Mouse (Mus musculus): Measurements from ENCODE around the gene Arap1. TPM values are rescaled to one million over a fixed set of nuclear protein-coding genes. Genes with fewer than 3 reads are reported as not detected.

Arap1 gene
- total RNA-seq (2021) = 10 to 100 TPM; 21.3 to 23.7 TPM
- long read RNA-seq, experiment 1, partial matches to known transcripts = 2 of 6 reads
- long read RNA-seq, experiment 1, other reads (novel, unspliced or antisense) = 1 of 6 reads
- long read RNA-seq, experiment 2, full-length matches to known transcripts = 3 of 11 reads
- long read RNA-seq, experiment 2, partial matches to known transcripts = 2 of 11 reads
- long read RNA-seq, experiment 2, other reads (novel, unspliced or antisense) = 6 of 11 reads

GRCm38 (mm10) chr7:101347767-101348270 is at the start of gene Arap1:
TSS of gene Arap1 (plus strand) at chr7:101348067.
- DNase-seq = peak; percentile 65

- no peak for DNase-seq
Measured at GRCm38 (mm10) chr7:101298375-101298774, 49.5 kb upstream of the Arap1 start.

DNA sequence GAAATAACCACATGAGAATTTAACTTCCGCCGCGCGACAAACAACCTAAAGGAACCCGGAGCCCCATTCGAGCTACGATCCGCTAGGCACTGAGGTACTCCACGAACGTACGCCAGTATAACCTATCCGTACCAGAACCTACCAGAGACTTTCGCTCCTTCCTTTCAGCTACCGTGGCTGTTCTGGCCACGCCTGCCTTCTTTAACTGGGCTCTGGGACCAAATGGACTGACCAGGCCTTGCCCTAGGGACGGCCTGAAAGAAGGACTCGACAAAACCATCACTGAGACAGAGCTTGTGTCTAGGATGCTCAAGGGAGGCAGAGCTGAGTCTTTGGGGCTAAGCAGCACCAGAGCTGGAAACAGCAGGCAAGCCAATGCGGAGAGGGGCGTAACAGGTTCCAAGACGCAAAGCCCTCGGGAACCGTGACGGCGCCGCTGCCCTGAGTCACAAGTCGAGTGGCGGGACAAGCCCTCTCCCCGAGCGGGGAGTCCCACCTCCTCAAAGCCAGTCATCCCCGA is 46.4 kb upstream of the Arap1 start:
- no peak for DNase-seq

GRCm38 (mm10) chr7:101301881-101302456 is 45.9 kb upstream of the Arap1 start, which contains the start of gene Atg16l2:
TSS of gene Atg16l2 (minus strand) at chr7:101302251.
- DNase-seq = peak; percentile 94

GRCm38 (mm10) chr7:101302691-101303090 is 45.2 kb upstream of the Arap1 start:
- DNase-seq = no peak

DNA sequence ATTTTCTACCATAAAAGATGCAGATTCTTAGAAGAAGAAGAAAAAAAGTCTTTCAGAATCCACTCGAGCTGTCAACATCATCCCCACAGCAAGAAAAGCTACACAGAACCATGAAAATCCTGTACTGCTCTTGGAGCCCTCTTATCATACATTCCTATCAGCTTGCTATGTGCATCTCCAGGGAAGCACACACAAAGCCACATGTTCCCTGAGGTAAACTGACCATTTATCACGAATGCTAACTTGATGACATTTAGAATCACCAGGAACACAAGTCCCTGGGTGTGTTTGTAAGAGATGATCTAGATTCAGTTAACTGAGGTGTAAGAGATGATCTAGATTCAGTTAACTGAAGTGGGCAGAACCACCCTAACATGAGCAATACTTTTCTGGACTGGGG is 41.0 kb upstream of the Arap1 start:
- DNase-seq = no peak

DNA sequence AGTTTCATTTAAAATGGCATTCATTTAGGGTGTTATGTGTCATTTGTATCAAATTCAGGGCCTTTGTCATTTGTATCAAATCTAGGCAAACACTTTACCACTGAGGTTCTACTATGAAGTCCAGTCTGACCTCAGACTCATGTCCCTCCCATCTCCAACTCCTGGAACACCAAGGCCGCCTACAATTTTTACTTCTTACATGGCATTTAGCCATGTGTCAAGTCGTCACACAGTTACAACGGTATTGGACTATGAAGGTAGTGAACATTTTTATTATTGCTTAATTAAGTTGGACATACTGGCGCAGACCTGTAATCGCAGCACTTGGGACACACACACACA is 37.9 kb upstream of the Arap1 start:
- no peak for DNase-seq

DNA sequence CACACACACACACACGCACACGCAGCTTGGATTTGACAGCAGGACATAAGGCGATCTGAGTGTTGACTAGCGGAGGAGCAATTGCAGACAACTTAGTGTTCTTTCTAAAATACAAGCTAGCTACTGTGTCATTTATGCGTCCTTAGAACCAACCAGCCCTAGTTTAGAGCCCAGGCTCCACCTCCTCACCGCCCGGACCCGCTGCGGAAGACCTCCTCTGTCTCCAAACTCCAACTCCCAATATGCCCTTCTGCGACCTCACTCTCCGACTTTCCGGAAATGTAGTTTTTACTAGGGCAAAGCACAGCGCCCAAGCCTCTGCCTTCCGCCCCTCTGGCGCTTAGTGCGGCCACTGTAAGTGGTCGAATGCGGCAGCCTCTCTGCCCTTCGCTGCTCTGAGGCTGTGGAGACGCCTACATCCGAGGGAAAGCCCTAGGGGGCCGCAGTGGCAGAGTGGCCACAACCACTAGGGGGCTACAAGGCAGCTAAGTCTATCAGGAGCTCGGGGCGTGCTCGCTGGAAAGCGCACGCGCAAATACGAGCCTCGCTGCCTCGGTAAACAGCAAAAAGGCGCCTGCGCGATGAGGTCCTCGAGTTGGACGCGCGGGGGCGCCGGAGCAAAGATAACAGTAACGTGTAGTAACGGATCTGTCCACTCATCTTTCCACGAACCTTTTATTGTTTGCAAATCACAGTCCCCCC is 37.4 kb upstream of the Arap1 start:
- peak; percentile 96 for DNase-seq

GRCm38 (mm10) chr7:101311061-101311460 is 36.8 kb upstream of the Arap1 start:
- no peak for DNase-seq

GRCm38 (mm10) chr7:101313033-101313432 is 34.8 kb upstream of the Arap1 start:
- DNase-seq = no peak

GRCm38 (mm10) chr7:101314396-101314795 is 33.5 kb upstream of the Arap1 start:
- DNase-seq = no peak

DNA sequence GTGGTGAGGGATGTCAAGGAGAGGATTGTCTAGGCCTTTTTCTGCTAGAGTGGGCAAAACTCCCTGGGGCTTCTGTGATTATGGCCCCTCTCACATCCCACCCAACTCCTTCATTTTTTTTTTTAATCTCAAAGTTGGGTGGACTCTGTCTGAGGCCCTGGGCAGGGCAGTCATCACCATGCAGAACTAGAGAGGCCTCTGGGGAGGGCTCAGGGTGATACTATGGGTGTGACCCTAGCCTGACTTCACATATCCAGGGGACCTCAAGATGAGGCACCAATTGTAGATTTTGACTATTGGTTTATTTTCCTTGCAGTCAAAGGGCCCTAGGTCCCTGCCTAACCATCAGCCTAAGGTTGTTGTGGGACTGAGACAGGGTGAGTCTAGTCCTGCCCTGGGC is 32.2 kb upstream of the Arap1 start:
- DNase-seq = no peak

DNA sequence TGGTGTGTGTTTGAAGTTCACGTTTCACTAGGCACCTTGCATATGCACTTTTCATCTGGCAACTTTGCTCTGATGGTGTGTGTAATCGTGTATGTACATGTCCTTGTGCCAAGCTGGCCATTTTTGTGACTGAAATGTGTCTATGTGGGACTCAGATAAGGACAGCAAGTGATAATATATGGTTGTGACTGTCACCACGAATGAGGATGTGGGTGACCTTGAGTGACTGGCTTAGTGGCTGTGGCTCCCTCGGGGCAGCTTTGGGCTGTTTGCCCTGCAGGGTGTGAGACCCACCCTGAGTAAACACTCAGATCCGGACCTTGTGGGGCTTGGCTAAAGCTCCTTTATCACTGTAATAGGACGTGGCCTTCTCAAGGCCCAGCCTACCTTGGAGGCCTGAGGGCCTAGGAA is 31.3 kb upstream of the Arap1 start:
- DNase-seq = no peak

GRCm38 (mm10) chr7:101317014-101317413 is 30.9 kb upstream of the Arap1 start, which contains the start of gene Stard10:
TSS of gene Stard10 (plus strand) at chr7:101317086.
- DNase-seq = no peak

- no peak for DNase-seq
Measured at GRCm38 (mm10) chr7:101318848-101319247, 29.0 kb upstream of the Arap1 start.

- no peak for DNase-seq
Measured at GRCm38 (mm10) chr7:101319796-101320195, 28.1 kb upstream of the Arap1 start.

DNA sequence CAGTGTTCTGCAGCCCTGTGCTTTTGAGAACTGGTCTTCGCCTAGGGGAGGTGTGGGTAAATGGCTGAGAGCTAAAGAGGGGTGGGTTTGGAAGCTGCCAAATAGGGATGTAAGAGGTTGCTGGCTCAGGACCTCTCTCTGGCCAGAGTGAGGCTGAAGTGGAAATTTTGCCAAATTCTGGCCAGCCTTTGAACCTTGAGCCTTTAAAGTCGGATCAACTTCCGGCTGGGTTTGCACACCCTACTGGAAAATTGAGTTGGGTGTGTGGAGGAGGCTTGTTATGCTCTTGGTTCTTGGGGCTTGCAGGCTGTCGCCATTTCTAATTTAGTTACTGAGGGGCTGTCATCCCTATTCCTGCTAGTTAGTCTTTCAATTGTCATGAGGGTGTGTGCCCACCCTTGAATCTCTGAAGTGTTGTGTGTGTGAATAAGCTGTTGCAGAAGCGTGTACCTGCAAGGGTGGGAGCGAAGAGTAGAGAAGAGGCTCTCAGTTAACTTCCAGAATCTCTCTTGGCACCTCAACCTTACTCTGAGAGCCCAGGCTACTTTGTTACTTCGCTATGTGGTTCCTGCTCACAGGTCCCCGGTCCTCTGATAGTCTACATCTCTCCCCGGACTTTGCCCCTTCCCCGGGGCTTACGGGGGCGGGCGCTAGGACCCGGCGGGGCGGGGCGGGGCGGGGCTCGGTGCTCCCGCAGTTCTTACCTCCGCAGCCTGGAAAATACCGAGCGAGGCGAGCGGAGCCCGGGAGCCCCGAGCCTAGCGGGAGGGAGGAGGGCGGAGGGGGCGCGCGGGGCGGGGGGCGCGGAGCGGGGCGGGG is 27.3 kb upstream of the Arap1 start:
- no peak for DNase-seq

GRCm38 (mm10) chr7:101321218-101321827 is 26.5 kb upstream of the Arap1 start:
- DNase-seq = no peak

DNA sequence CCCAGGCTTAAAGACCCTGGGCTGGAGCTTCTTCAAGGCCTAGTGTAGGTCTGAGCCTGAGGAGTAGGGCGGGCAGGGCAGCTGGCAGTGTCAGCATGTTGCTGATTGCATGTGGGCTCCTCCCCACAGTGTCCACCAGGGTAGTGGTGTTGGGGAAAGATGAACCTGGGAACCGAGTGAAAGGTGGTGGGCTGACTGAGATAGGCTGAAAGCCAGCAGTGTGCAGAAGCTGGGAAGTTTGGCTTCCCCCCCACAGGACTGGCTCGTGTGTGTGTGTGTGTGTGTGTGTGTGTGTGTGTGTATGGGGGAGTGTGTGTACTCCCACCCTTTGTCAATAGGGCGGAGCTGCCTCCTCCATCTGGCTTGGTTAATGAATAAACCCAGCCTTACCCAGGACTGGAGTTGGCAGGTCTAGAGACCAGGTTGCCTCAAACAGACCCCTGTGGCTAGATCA is 24.7 kb upstream of the Arap1 start:
- no peak for DNase-seq

GRCm38 (mm10) chr7:101324142-101324962 is 23.5 kb upstream of the Arap1 start:
- peak; percentile 41 for DNase-seq

- DNase-seq = no peak
Measured at GRCm38 (mm10) chr7:101326006-101326405, 21.9 kb upstream of the Arap1 start.

Measured in gastrocnemius, postnatal 25 days (tissue).